Mouse (Mus musculus) macrophage (primary cell): ENCODE results near the gene Spint2. TPM values are rescaled to one million over a fixed set of nuclear protein-coding genes. Genes with fewer than 3 reads are reported as not detected.

Source experiments
- H3K27ac ChIP-seq: fragments of 350-480 bp; formaldehyde crosslinking; 2 replicates; pipeline ENCODE4 v1.9.0; 2021
- H3K36me3 ChIP-seq: fragments of 350-480 bp; formaldehyde crosslinking; 2 replicates; pipeline ENCODE4 v1.9.0; 2021; ENCODE audit errors: inconsistent target
- H3K4me3 ChIP-seq: fragments of 350-480 bp; formaldehyde crosslinking; 2 replicates; pipeline ENCODE4 v1.9.0; 2021; ENCODE audit errors: inconsistent target
- H3K79me2 ChIP-seq: fragments of 350-480 bp; formaldehyde crosslinking; 2 replicates; pipeline ENCODE4 v1.9.0; 2021; ENCODE audit errors: inconsistent target
- WGBS: methylation state at CpG from one replicate; pipeline ENCODE4 v1.1.7; 2026; ENCODE audit warnings: inconsistent platforms; ENCODE audit not compliant: missing documents; 5-methylcytosine and 5-hydroxymethylcytosine counted together
- polyA plus RNA-seq: library from polyadenylated mRNA; stranded (reverse); fragments of 250-400 nt; gene quantifications from 3 replicates; pipeline ENCODE4 v1.2.4, GENCODE M21; 2018; ENCODE audit warnings: inconsistent platforms

Spint2 gene
- polyA plus RNA-seq, 1 experiment from 2014 or later: 0.72 TPM

GRCm38 (mm10) chr7:29309221-29309721, 27.6 kb upstream of the Spint2 start:
- WGBS: 2% methylated on average over 36 of the region's 36 CpGs
- Histone ChIP-seq H3K36me3 (no peaks in the 10 kb centered on the region), H3K79me2 (no peaks in the 10 kb centered on the region), H3K27ac (no peak overlapping the region), H3K4me3 (no peak overlapping the region)

- no peaks in the 10 kb centered on the region for H3K79me2 ChIP-seq
- WGBS: 3% methylated on average over 33 of the region's 42 CpGs
- H3K27ac ChIP-seq: no peak overlapping the region
- H3K36me3 ChIP-seq: no peaks in the 10 kb centered on the region
- peak overlapping the region; percentile 30 for H3K4me3 ChIP-seq
These were observed 25.8 kb upstream of the Spint2 start for GRCm38 (mm10) chr7:29307350-29308104.

GRCm38 (mm10) chr7:29306619-29307018, 24.9 kb upstream of the Spint2 start:
- Histone ChIP-seq H3K27ac (no peak overlapping the region), H3K36me3 (no peaks in the 10 kb centered on the region), H3K79me2 (no peaks in the 10 kb centered on the region), H3K4me3 (no peak overlapping the region)
- 25% methylated on average over 4 of the region's 7 CpGs for WGBS

- Histone ChIP-seq H3K79me2 (no peaks in the 10 kb centered on the region), H3K36me3 (no peaks in the 10 kb centered on the region), H3K4me3 (no peak overlapping the region), H3K27ac (no peak overlapping the region)
- WGBS: 96% methylated on average over 7 of the region's 7 CpGs
These were observed 24.4 kb upstream of the Spint2 start for GRCm38 (mm10) chr7:29306108-29306507.

- no peak overlapping the region for H3K4me3 ChIP-seq
These were observed 23.7 kb upstream of the Spint2 start for GRCm38 (mm10) chr7:29305263-29305988.

GRCm38 (mm10) chr7:29304463-29305262, 23.0 kb upstream of the Spint2 start:
- Histone ChIP-seq H3K36me3 (no peaks in the 10 kb centered on the region), H3K79me2 (no peaks in the 10 kb centered on the region), H3K4me3 (no peak overlapping the region), H3K27ac (no peak overlapping the region)
- 7% methylated on average over 41 of the region's 48 CpGs for WGBS

More at GRCm38 (mm10) chr7:29305263-29305988, 23.7 kb upstream of the Spint2 start:
- Histone ChIP-seq H3K27ac (no peak overlapping the region), H3K36me3 (no peaks in the 10 kb centered on the region), H3K79me2 (no peaks in the 10 kb centered on the region)
- WGBS: 75% methylated on average over 9 of the region's 9 CpGs

- no peak within 1 kb of the TSS for H3K27ac ChIP-seq
- no peak within 1 kb of the TSS for H3K4me3 ChIP-seq
- WGBS: 2% methylated on average over 60 of the region's 67 CpGs
- no peaks in the 10 kb centered on the region for H3K36me3 ChIP-seq
- no peaks in the 10 kb centered on the region for H3K79me2 ChIP-seq
These were observed 22.2 kb upstream of the Spint2 start, which contains the start of gene Dpf1 for GRCm38 (mm10) chr7:29303738-29304462. Gene Dpf1 (plus strand): TSS chr7:29303951.

GRCm38 (mm10) chr7:29302641-29303040, 20.9 kb upstream of the Spint2 start:
- no peaks in the 10 kb centered on the region for H3K36me3 ChIP-seq
- H3K4me3 ChIP-seq: no peak overlapping the region
- WGBS: 73% methylated on average over 6 of the region's 7 CpGs
- no peak overlapping the region for H3K27ac ChIP-seq
- no peaks in the 10 kb centered on the region for H3K79me2 ChIP-seq

GRCm38 (mm10) chr7:29301127-29301566, 19.4 kb upstream of the Spint2 start:
- no peak overlapping the region for H3K27ac ChIP-seq
- 7% methylated on average over 7 of the region's 7 CpGs for WGBS
- no peaks in the 10 kb centered on the region for H3K36me3 ChIP-seq
- H3K79me2 ChIP-seq: no peaks in the 10 kb centered on the region
- H3K4me3 ChIP-seq: no peak overlapping the region

- Histone ChIP-seq H3K4me3 (no peak overlapping the region), H3K36me3 (no peaks in the 10 kb centered on the region), H3K79me2 (no peaks in the 10 kb centered on the region), H3K27ac (no peak overlapping the region)
- 21% methylated on average over 10 of the region's 10 CpGs for WGBS
These were observed 15.3 kb upstream of the Spint2 start for GRCm38 (mm10) chr7:29296998-29297397.

- Histone ChIP-seq H3K27ac (no peak overlapping the region), H3K36me3 (no peaks in the 10 kb centered on the region), H3K79me2 (no peaks in the 10 kb centered on the region), H3K4me3 (no peak overlapping the region)
- WGBS: 83% methylated on average over 22 of the region's 24 CpGs
These were observed 14.3 kb upstream of the Spint2 start for GRCm38 (mm10) chr7:29295861-29296647.

GRCm38 (mm10) chr7:29294111-29294761, 12.5 kb upstream of the Spint2 start:
- H3K79me2 ChIP-seq: no peaks in the 10 kb centered on the region
- H3K36me3 ChIP-seq: no peaks in the 10 kb centered on the region
- H3K4me3 ChIP-seq: no peak overlapping the region
- H3K27ac ChIP-seq: no peak overlapping the region
- 48% methylated on average over 13 of the region's 13 CpGs for WGBS
